Mouse (Mus musculus) 3T3-L1 (cell line): ENCODE measurements at regions not wholly inside any gene's neighbourhood (a gene's known extent, or its start where the extent isn't known, plus 50 kb on each side); places are given as distances from the start of the nearest gene placed in this dataset.

Experiments used
- DNase-seq: peaks from one replicate; pipeline ENCODE4 v3.0.0-alpha.2; 2015; ENCODE audit warnings: low read depth, low spot score

DNA sequence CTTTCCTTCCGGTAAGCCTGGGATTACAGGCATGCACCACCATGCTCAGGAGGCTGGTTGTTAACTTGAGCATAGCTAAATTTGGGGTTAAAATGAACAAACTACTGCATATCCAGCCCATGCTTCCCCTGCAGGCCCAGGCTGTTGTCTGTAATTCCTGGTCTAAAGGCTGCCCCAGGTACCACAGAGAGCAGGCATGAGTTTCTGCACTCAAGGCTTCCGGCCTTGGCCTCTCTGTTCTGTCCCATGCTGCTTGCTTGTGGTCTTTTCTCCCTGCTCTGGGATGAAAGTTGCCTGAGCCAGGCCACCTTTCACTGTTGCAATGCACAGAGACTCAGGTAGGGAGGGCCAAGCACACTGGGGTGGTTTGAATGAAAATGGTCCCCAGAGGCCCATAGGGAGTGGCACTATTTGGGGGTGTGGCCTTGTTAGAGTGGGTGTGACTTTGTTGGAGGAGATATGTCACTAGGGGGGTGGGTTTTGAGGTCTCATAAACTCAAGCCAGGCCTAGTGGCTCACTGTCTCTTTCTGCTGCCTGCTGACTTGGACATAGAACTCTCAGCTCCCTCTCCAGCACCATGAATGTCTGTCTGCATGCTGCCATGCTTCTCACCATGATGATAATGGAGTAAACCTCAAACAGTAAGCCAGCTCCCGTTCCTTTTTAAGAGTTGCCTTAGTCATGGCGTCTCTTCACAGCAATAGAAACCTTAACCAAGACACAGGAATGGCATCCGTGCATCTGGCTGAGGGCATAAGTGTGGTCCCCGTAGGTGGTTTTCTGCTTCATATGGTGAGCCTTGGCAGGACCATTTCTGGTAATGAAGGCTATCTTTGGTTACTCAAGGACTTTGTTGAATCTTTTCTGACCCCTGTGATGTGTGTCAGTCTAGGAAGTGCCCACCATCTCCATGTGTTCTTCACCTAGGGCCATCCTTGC is 86.7 kb upstream of the Zfp366 start:
- no peak for DNase-seq

DNA sequence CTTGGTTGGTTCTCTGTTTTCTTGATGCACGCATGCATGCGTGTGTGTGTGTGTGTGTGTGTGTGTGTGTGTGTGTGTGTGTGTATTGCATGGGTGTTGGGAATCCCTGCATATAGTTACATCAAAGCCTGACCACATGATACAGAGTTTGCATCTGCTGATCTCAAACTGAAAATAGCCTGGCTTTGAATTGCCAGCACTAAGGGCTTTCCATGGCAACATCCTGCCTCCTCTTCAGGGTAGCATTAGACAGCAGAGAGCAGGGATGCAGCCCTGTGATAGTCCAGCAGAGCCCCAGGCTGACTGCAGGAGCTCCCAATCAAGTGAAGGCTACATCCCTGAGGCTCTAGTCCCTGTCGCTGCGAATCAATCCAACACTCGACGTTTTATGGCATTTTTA is 87.8 kb upstream of the Zfp366 start:
- no peak for DNase-seq

DNA sequence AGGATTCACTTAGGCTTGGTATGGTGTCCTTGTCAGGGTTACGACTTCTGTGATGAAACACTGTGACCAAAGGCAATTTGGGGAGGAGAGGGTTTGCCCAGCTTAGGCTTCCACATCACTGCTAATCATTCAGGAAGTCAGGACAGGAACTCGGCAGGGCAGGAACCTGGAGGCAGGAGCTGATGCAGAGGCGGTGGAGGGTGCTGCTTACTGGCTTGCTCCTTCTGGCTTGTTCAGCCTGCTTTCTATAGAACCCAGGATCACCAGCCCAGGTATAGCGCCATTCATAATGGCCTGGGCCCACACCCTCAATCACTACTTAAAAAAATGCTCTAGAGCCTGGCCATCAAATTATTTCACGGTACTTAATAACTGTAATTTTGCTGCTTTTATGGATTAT is 89.6 kb upstream of the Zfp366 start:
- DNase-seq, result peak; percentile 26

DNA sequence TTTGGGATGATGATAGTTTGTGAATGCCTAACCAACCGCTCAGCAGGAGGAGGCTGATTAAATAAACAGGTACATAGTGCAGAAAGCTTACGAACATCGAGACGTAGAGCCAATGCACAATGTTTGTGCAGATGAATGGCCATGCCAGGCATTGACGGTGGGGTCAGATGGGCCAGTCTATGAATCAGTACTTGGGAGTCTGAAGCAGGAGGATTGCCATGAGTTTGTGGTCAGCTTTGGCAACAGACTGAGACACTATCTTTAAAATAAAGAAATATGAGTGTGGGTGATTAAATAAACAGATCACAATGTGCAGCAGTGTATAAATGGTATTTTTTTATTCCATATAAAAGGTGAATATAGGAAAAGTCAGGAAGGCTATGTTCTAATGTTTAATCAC is 90.4 kb upstream of the Zfp366 start:
- DNase-seq, result peak; percentile 92

DNA sequence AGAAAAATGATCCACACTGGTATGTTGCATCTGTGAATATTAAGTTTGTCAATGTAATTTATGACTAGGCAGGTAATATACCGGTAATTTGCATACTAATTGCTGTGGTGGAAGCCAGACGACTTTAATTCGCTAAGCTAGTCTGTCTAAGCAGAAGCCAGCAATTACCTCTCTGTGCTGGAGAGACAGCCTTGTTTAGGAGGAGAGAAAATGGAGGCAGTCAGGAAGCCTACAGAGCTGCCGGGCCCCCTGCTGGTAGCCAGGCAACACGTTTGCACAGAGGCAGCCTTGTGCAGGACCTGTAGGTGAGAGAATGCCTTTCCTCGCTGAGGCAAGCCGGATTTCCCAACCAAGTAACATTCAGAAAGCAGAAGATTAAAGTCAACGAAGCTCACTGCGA is 91.4 kb upstream of the Zfp366 start:
- DNase-seq, result peak; percentile 87

DNA sequence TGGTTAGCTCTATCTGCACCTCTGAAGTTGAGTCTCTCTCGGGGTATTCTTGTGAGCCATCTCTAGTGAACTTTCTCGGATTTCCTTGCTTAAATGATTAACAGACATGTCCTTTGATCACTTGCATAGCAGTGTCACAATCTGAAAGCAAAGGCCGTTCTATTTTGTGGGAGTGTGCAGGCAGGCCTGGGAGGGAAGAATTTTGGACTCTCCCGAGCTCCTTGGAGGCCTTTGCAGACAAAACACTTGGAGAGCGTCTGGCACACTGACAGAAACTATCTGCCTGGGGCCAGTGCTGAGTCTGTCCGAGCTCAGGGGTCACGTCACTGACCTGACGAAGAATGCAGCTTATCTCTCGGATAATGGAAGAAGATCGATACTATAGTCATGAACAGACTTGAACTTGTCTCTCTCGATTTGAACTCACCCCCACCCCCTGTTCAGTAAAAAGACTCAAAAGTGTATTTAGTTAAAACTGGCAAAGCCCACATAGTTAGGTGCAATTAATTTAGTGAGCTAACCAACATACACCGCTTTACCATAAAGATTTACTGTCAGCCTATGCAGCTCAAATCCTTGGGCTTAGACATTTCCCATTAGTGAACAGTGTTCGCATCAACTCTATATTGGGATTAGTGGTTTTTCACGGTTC is 92.2 kb upstream of the Zfp366 start:
- peak; percentile 86 for DNase-seq

DNA sequence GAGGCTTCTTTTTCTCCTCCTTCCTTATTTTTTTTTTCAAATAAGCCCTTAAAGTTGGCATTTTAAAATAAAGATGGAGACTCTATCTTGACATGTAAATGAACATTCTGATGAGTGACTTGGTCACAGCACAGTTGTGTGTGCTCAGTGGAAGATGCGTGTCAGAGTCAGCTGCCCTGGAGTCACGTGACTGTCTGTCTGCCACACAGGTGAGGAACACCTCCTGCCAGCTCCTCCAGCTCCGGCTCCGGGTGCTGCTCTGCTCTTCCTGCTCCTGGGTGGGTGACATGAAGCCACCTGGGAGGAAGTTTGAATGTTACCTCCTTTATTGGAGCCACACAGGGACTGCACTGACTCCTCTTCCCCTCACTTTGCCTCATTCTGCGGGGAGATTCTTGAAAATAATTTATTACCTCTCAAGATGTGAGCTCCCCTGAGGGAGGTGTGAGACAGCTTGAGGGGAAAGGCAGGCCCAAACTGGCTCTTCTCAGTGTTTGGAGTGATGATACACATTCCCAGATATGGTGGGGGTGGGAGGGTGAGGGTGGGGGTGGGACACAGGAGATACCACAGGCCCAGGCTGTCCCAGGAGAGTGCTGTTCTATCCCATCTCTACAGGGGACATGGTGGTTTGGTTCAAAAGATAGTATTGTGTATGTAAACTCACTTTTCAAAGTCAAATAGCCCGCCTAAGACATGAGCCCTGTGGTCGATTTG is 92.9 kb upstream of the Zfp366 start:
- DNase-seq, result peak; percentile 41

DNA sequence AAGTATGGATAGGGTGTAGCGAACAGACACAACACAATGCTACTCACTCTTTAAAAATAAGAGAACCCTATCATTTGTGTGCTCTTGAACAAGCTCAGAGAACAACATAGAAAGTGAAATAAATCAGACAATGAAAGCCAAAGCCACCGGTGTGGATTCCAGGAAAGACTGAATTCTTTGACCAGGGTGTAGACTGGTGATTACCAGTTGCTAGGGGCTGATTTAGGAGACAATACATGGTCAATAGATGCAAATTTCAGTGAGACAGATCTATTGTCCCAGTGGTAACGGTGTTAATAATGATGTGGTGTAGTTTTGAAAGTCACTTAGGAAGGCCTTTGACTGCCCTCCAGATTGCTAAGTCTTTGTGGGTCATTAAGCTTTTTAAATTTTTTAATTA is 94.3 kb upstream of the Zfp366 start:
- no peak for DNase-seq

DNA sequence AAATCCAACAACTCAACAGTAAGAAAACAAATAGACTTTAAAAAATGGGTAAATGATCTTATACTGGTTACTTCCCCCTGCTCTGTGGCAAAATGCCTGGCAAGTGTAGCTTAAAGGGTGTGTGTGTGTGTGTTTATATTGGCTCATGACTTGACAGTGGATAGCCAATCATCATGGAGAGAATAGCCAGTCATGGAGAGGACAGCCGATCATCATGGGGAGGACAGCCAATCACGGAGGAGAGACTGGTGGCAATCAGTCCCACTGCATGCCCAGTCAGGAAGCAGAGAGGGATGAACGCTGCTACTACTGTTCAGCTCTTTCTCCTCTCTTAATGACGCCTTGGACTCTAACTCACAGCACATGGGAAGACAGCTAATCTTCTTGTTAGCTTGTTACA is 96.3 kb upstream of the Zfp366 start:
- DNase-seq, result peak; percentile 26

DNA sequence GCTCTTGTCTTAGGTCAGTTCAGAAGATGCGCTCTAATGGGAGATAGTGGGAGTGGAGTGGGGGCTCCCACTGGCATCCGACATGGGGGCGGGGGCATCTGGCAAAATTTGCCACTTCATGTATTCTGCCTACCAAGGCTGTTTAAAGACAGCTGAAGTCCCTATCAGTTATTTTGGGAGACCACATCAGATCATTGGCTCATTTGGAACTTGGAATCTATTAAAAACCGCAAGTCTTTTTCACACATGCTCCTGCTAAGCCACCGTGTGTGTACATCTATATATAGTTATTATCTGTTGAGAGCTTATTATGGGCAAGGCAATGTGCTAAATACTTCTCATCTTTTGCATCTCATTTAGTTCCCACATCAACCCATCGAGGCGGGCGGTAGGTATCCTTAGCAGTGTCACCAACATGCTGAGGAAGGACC is 95.0 kb upstream of the 1700024P04Rik start:
- DNase-seq, result no peak

DNA sequence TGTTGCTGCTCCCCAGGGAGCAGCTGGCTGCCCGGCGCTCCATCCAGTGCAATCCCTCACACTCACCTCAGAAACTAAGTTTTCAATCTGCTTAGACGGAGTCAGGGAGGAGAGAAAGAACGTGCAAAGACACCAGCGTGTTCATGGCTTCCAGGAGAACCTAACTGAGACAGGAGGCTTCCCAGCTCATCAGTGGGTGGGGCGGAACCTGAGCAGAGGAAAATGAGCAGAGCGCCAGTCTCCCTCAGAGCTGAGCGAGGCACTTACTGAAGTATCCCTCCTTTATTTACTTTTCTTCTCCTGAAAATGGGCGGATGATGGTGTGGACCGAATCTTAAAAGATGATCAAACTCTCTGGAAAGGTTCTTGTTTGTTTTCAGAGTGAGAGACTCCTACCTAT is 94.3 kb upstream of the 1700024P04Rik start:
- no peak for DNase-seq

DNA sequence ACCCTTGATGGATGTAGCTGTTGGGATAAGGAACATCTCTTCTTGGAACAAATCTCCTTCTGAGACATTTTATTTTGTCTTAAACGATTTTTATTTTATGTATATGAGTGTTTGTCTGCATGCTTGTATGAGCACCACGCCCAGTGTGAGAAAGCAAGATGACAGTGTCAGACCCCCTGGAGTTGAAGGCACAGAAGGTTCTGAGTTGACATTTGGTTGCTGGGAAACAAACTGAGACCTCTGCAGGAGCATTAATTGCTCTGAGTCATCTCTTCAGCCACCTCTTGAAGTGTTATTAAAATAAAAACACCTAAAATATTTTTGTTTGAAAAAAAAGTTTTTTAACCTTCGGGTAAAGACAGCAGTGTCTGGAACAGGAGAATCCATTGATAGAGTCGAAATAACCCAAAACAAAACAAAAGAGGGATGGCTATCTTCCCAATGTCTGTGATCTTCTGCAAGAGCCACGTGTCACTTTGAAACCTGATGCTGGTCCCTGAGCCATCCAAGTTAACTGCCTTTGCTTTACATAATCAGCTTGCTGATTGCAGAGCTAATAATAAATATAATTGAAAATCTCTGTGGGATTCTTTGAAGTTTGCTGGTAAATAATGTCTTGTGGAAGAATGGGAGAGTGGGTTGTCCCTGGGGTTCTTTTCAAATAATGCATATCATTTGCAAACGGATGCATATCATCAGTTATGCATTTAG is 92.8 kb upstream of the 1700024P04Rik start:
- no peak for DNase-seq

DNA sequence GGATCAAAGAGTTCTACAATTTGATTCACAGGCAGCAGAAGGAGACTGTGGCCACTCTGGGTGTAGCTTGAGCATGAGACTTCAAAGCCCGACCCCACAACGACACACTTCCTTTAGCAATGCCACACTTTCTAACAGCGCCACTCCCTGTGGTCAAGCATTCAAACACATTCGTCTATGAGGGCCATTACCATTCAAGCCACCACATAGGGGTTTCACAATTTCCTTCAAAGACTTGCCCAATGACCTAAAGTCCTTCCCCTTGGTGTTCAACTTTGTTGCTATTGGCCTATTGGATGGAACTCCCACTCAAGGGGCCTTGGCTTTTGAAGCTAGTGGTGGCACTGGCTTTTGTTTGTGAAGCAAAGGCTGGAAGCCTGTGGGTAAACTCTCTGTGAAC is 91.1 kb upstream of the 1700024P04Rik start:
- no peak for DNase-seq

DNA sequence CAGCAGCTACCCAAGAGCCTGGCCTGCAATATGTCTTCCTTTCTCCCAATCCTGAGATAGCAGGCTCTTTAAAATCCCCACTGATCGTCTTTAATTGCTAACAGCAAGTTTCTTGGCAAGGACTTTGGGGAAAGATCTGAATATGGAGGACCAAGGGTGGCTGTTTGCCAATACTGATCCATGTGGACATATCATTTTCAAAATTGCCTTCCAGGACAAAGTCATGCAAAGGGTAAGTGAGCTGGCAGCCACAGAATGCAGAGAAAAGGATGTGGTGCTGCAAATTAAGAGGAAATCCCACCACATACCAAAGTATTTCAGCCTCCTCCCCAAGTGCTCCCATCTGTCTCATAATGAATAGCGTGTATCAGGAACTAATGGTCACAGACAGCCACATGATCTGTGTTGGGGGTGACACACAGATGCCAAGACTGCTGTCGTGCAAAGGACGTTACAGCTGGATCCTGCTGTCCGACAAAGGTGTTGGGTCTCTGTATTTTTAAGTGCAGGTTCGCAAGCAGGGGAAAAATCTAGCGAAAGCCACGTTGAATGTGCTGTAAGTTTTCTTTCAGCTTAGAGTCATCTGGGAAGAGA is 87.6 kb upstream of the 1700024P04Rik start:
- DNase-seq, result peak; percentile 35

DNA sequence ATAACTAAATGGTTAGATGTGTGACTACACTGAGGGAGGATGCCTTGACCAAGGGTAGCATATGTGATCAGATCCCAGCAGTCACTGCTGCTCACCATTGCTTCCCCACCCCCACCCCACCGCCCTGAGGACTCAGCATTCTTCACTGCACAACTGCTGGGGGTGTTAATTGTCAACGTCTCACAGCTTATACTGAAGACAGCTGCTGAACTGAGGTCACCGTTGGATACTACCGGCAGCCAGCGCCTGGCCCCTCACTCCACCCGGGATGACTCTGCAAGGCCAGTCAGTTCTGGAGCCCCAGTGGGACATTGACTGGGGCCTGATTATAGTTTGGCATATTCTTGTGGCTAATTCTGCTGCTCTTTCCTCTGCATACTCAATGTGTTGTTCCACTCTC is 87.0 kb upstream of the 1700024P04Rik start:
- no peak for DNase-seq

DNA sequence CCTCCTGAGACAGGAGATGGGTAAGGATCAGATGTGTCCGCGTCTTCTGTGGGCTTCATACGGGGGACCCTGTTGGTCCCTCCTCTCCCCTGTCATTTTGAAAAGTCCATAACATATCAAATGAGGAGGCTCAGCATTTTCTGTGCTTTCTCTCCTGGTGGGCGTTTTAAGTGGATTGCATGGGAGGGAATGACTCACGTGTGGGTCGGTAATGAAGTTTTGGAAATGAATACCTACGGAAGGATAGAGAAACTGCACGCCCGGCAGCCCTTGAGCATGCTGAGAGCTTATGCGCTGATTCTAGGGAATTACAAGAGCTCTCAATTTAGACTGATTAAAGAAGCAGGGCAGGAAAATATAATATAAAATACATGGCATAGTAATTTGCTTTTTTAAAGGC is 85.4 kb upstream of the 1700024P04Rik start:
- no peak for DNase-seq

DNA sequence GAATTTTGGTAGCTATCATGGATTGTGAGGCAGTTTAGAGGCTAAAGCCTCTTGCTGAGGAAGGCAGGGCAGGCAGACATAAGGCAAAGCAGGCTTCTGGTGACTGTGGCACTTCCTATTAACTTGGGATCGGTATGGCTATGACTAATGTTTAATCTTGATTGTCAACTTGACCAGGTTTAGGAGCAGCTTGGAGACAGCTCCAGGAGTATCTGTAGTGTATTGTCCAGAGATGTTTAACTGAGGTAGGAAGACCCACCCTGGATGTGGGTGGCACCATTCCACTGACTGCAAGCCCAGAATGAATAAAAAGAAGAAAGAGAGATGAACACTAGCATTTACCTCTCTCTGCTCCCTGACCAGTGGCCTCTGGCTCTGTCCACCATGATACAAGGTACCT is 83.1 kb upstream of the 1700024P04Rik start:
- DNase-seq, result no peak

DNA sequence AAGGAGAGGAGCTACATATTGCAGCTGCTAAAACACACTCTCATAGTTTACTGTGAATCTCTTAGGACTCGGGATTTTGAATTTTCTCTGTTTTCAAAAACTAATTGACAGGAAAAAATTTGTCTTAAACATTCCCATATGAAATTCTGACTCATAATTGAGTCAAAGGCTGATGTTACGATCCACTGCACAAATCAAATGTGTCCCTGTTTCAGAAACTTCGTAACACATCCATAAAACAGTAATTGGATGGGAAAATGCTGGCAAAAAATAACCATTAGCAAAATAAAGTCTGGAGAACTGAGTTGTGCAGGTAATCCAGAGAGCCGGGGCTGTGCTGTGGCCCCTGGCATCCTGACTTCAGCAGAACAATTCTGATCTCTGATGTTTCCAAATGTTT is 79.1 kb upstream of the 1700024P04Rik start:
- peak; percentile 66 for DNase-seq

DNA sequence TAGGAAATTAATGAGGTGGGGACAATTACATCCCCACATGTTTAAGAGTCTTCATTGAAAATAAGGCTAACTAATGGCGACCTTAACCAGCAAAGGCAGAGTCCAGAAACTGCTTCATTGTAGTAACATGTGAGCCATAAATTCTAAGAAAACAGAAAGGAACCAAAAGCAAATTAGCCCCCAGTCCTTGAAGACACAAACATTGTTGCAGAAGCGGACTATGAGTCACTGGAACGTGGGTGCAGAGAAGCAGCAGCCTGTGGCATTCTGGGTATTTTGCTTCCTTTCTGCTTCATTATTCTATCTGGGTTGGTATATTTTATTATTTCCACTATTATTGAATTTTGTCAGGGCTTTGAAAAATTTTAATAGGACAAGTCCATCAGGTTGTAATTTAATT is 78.6 kb upstream of the 1700024P04Rik start:
- DNase-seq, result peak; percentile 82

DNA sequence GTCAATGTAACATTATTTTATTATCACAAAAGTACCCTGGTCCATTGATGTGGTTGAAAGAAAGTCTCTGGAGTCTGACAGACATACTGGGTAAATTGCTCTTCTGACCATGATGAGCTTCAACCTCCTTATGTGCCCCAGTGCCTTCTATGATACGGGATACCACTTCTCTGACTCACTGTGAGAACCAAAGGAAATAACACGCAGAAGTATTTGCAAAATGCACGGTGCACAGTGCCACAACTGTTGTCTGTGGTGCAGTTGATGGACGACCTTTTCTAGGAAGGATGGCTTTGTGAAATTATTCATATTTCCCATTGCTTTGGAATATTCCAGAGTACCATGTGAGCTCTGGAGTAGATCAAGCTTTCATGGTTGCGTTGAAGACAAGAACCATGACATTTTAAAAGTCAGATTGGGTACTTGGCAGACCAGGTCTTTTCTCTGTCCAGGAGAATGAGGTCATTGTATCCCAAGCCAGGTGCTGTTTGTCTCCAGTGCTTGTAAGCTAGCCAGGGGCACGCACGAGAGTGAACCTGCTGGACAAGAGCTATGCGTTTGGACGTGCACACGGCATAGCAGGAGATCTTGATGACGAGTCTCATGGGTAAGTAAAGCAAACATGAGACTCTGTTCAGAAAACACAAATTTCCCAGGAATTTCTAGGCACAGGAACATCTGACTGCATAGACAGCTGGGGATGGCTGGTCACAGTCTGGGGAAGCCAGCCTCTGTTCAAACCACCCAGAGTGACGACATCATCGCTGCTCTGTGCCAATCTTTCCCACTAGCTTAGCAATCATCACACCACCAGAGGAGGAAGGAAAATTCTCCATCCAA is 74.0 kb upstream of the 1700024P04Rik start:
- DNase-seq, result peak; percentile 92
